Mouse (Mus musculus) C2C12 (cell line): ENCODE data around the gene Lrp4. TPM values are rescaled to one million over a fixed set of nuclear protein-coding genes. Genes with fewer than 3 reads are reported as not detected.

Experiments
- H3K27me3 ChIP-seq: one replicate; pipeline ENCODE4 v1.6.1; 2011; ENCODE audit not compliant: control insufficient read depth, insufficient read depth, insufficient read length
- H3K36me3 ChIP-seq: one replicate; pipeline ENCODE4 v1.6.1; 2011; ENCODE audit not compliant: control insufficient read depth, insufficient read depth
- H3K4me3 ChIP-seq: one replicate; pipeline ENCODE4 v1.5.1; 2011; ENCODE audit warnings: mild to moderate bottlenecking, control low read depth; ENCODE audit not compliant: poor library complexity, insufficient read depth, severe bottlenecking
- H3K79me2 ChIP-seq: one replicate; pipeline ENCODE4 v1.6.1; 2011; ENCODE audit not compliant: control insufficient read depth, insufficient read depth
- H3K79me3 ChIP-seq: one replicate; pipeline ENCODE4 v1.6.1; 2011; ENCODE audit warnings: low read depth, control low read depth
- H3ac ChIP-seq: one replicate; pipeline ENCODE3; 2011; ENCODE audit warnings: low read depth; ENCODE audit not compliant: control insufficient read depth, insufficient read length
- CEBPB ChIP-seq: IDR thresholded peaks from one replicate; pipeline ENCODE4 v1.6.1; 2011; ENCODE audit warnings: low read depth, mild to moderate bottlenecking, control low read depth, moderate library complexity
- CTCF ChIP-seq: IDR thresholded peaks from one replicate; pipeline ENCODE4 v1.5.1; 2011; ENCODE audit not compliant: control insufficient read depth, insufficient read depth, insufficient read length
- FOSL1 ChIP-seq: IDR thresholded peaks from one replicate; pipeline ENCODE4 v1.8.0; 2011; ENCODE audit warnings: mild to moderate bottlenecking, low read length; ENCODE audit not compliant: poor library complexity, insufficient read depth, severe bottlenecking
- MAX ChIP-seq: IDR thresholded peaks from one replicate; pipeline ENCODE4 v1.6.1; 2011; ENCODE audit warnings: mild to moderate bottlenecking, control low read depth
- MYOD1 ChIP-seq: IDR thresholded peaks from one replicate; pipeline ENCODE4 v1.6.1; 2011; ENCODE audit warnings: low read depth; ENCODE audit not compliant: control insufficient read depth, insufficient read length
- MYOG ChIP-seq: IDR thresholded peaks from one replicate; pipeline ENCODE4 v1.6.1; 2011; ENCODE audit not compliant: control insufficient read depth, insufficient read length; ENCODE audit errors: extremely low read depth
- USF1 ChIP-seq: IDR thresholded peaks from one replicate; pipeline ENCODE4 v1.6.1; 2011; ENCODE audit warnings: low read depth, mild to moderate bottlenecking, control low read depth, moderate library complexity
- long read RNA-seq, 2 experiments: library from polyadenylated mRNA; unstranded; transcript quantifications; one replicate each; pipeline ENCODE4 v2.0.0; 2019 to 2020
- polyA plus RNA-seq: library from polyadenylated mRNA; unstranded; fragments of >200 nt; fragmentation: generic; extraction: Trizol; gene quantifications from one replicate; pipeline ENCODE4 v1.2.1, GENCODE M21; 2012; ENCODE audit warnings: missing spikeins

Lrp4 gene
- 5.6 TPM for polyA plus RNA-seq
- long read RNA-seq, experiment 1, partial matches to known transcripts: 3 of 25 reads
- long read RNA-seq, experiment 1, other reads (novel, unspliced or antisense): 22 of 25 reads
- long read RNA-seq, experiment 2, partial matches to known transcripts: 7 of 10 reads
- long read RNA-seq, experiment 2, other reads (novel, unspliced or antisense): 2 of 10 reads

DNA sequence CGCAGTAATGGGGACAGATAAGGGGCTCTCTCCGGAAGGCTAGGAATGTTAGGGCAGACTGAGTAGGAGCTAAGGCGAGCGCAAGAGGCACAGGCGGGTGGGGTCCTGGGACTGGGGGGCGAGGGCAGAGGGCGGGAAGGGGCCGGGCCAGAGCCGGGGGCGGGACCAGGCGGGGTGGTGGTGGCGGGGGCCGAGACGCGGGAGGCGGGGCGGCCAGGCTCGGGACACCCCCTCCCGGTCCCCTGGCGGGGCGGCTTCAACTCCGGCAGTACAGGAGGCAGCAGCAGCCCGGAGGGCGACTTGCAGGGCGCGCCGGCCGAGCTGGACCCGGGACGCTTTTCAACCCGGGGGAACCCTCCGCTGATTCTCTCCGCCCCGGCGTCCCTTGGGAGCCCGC lies at the start of gene Lrp4:
Gene Lrp4 (plus strand): TSS at position 253 of the 397 bp plus-strand sequence.
- H3K79me2 ChIP-seq: no peaks in the 10 kb centered on the region
- H3ac ChIP-seq: peak within 1 kb of the TSS; percentile 97
- no peaks in the 10 kb centered on the region for H3K79me3 ChIP-seq
- H3K36me3 ChIP-seq: no peaks in the 10 kb centered on the region
- TF ChIP-seq MYOD1 (no peak), MYOG (no peak), CEBPB (no peak), FOSL1 (no peak), CTCF (no peak), MAX (no peak), USF1 (no peak)
- peak within 1 kb of the TSS; percentile 40 for H3K4me3 ChIP-seq
- no peaks in the 10 kb centered on the region for H3K27me3 ChIP-seq

DNA sequence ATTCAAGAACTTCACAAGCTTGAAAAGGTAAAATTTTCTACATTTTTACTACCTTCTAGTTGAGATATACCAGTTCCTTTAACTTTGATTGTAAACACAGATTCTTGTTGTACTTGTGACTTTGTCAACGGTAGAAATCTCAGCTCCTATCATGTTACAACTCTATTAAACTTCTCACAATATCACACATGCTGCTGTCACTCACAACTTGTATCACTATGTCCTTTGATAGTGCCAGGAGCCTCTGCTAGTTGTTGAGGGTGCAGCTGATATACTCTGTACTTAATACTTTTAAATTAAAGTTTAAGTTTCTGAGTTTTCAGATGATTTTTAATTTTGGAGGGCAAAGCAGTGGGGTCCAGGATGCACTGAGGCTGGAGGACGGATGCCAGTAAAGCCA lies 49.3 kb upstream of the Lrp4 start:
- no peak for TF ChIP-seq CEBPB
- TF ChIP-seq USF1: no peak
- TF ChIP-seq MYOD1: peak; percentile 90
- TF ChIP-seq FOSL1: no peak
- no peaks in the 10 kb centered on the region for H3K36me3 ChIP-seq
- H3K79me3 ChIP-seq: no peaks in the 10 kb centered on the region
- H3ac ChIP-seq: no peak overlapping the region
- no peaks in the 10 kb centered on the region for H3K27me3 ChIP-seq
- no peak overlapping the region for H3K4me3 ChIP-seq
- H3K79me2 ChIP-seq: no peaks in the 10 kb centered on the region

DNA sequence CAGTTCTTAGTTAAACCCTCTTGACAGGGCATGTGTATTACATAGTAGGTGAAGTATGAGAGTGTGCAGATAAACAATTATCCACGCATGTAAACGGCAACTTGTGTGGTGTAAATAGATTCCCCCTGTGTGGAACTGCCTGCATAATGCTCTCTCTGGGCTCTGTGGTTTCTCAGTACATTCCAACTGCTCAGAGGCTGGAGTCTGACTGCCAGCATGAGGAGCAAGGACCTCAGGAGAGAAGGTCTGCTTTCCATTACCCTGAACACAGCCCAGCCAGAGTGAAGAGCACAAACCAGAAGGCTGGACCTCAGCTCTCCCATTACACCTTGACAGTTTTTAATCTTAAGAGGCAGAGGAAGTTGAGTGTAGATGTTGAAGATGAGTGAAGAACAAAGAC lies 45.8 kb upstream of the Lrp4 start:
- Histone ChIP-seq H3K36me3 (no peaks in the 10 kb centered on the region), H3K79me3 (no peaks in the 10 kb centered on the region), H3K79me2 (no peaks in the 10 kb centered on the region), H3K4me3 (no peak overlapping the region), H3K27me3 (no peaks in the 10 kb centered on the region), H3ac (no peak overlapping the region)
- TF ChIP-seq CTCF: no peak
- no peak for TF ChIP-seq USF1
- TF ChIP-seq FOSL1: no peak
- TF ChIP-seq MYOG: no peak
- TF ChIP-seq CEBPB: no peak
- TF ChIP-seq MAX: no peak
- TF ChIP-seq MYOD1: no peak

DNA sequence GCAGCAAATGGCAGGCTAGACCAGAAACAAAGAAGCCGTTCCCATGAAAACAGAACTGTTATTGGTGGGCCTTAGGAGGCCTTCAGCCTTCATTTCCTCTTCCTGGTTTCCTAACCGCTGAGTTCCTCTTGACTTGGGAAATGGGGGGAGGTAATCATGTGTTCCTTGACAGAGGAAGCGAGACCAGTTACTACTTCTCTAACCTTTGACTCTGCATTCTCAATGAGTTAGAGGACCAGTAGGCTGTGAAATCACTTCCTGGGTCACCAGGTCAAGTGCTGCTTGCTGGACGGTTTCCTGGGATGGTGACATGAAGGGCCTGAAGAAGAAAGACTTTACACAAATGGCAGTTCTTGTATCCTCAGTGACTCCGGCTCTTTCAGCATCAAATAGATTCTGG lies 45.0 kb upstream of the Lrp4 start:
- TF ChIP-seq MAX (no peak), FOSL1 (no peak), CTCF (no peak), MYOG (no peak), MYOD1 (no peak), USF1 (no peak), CEBPB (no peak)
- Histone ChIP-seq H3ac (no peak overlapping the region), H3K27me3 (no peaks in the 10 kb centered on the region), H3K4me3 (no peak overlapping the region), H3K79me3 (no peaks in the 10 kb centered on the region), H3K79me2 (no peaks in the 10 kb centered on the region), H3K36me3 (no peaks in the 10 kb centered on the region)

DNA sequence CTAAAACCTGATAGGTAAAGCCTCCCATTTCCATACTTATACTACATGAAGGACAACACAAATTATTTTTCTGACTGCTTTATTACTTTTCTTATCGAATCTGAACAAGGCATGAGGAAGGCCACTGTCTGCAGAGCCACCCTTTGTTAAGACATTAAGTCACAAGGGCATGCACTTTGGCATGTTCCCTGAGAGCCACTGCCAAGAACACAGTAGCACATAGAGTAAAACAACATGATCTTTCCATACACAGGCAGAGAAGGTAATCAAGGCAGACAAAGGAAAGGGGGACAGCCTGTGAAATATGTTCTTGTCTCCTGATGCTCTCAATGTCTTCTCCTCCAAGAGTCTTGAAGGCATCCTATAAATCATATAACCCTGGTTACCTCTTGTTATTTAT lies 43.5 kb upstream of the Lrp4 start:
- TF ChIP-seq USF1: no peak
- no peak for TF ChIP-seq CEBPB
- TF ChIP-seq MYOD1: no peak
- no peak for TF ChIP-seq CTCF
- TF ChIP-seq MAX: no peak
- no peak for TF ChIP-seq FOSL1
- TF ChIP-seq MYOG: no peak
- Histone ChIP-seq H3K36me3 (no peaks in the 10 kb centered on the region), H3K79me3 (no peaks in the 10 kb centered on the region), H3ac (no peak overlapping the region), H3K27me3 (no peaks in the 10 kb centered on the region), H3K4me3 (no peak overlapping the region), H3K79me2 (no peaks in the 10 kb centered on the region)

DNA sequence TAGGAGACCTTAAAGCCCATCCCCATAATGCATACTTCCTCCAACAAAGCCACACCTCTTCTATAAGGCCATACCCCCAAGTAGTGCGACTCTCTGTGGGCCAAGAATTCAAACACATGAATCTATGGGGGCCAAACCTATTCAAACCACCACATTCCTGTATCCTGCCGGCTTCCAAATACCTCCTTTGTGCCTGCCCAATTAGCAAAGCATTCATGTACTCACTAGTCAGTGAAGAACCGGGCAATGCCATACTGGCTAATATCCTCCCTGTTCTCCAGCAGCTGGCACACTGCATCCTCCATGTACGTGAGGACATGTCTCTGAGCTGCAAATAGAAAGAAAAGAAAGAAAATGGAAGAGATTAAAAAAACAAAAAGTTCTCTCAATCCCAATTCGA lies 35.7 kb upstream of the Lrp4 start:
- Histone ChIP-seq H3K79me3 (no peaks in the 10 kb centered on the region), H3K27me3 (no peaks in the 10 kb centered on the region), H3K4me3 (no peak overlapping the region), H3K79me2 (no peaks in the 10 kb centered on the region), H3ac (no peak overlapping the region), H3K36me3 (no peaks in the 10 kb centered on the region)
- TF ChIP-seq MYOG: no peak
- TF ChIP-seq MAX: no peak
- no peak for TF ChIP-seq USF1
- no peak for TF ChIP-seq CEBPB
- no peak for TF ChIP-seq CTCF
- no peak for TF ChIP-seq FOSL1
